Mouse (Mus musculus) mesoderm, embryonic 11.5 days (tissue): ENCODE results near the gene B3gntl1.
"Not testable (repeated sequence)": the region's sequence is repeated elsewhere in the genome, so short reads cannot be mapped to it uniquely, and the experiment has no call there.

Experiments
- DNase-seq: peaks from one replicate; pipeline ENCODE4 v3.0.0-alpha.2; 2012; ENCODE audit warnings: low read depth, low spot score

B3gntl1 gene

DNA sequence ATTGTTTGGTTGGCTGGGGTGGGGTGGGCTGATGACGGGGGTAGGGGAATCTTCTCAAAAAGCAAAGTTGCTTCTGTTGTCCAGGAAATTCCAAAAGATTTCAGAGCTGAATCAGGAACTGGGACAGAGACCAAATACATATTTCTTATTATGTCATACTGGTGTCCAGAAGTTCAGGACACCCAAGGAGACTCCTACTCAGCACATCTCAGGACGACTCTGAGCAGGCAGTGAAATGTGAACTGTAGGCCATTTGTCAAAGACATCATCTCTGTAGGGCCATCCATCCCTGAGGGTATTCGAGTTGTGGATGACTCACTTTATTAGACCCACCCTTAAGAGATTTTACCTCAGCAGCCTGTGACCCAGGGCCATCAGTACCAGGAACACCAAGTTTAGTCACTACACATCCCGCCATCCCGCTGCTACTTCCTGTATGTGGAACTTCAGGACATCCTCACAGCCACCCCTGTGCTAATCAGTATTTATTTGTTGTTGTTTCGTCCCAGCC lies 12.6 kb upstream of the B3gntl1 start:
- DNase-seq, result no peak

DNA sequence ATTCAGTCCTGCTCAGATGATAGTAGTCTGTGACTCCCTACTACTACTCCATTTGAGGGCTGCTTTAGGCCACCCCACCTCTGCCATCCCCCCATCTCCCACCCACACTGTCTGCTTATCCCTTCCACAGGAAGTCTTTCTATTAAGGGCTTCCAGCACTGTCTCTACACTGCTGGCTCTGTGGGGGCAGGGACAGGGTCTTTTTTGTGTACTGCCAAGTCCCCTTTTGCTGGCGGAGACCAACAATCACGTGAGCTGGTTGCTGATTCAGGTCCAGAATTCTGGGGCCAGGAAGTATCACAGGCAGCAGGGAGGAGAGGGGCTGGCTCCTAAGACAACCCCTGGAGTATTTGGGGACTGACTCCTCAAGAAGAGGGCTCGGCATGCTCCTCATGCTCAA lies 10.3 kb upstream of the B3gntl1 start:
- no peak for DNase-seq

DNA sequence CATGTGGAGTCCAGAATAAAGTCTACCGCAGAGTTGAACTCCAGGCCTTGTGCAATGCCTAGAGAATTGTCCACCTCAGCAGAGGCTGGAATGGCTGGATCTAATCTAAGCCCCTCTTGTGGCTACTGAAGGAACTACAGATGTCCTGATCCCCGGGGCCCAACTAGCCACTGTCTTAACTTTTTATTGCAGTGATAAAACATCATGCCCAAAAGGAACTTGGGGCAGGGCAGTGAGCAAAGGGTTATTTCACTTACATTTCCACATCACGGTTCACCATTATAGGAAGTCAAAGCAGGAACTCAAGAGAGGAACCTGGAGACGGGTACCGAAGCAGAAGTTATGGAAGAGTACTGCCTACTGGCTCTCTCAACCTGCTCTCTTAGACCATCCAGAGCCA lies 7.8 kb upstream of the B3gntl1 start:
- DNase-seq, result no peak

DNA sequence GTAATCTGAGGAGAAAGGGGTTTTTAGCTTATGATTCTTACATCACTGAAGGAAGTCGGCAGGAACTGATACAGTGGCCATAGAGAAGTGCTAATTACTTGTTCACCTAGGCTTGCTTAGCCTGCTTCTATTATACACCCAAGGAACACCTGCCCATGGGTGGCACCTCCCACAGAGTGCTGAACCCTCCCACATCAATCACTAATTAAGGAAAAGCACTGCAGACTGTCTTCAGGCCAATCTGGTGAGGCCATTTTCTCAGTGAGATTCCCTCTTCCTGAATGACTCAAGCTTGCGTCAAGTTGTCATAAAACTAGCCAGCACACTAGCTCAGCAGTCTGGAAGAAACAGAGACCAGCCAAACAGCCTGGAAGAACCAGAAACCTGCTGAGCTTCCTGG lies 6.6 kb upstream of the B3gntl1 start:
- DNase-seq, result no peak

DNA sequence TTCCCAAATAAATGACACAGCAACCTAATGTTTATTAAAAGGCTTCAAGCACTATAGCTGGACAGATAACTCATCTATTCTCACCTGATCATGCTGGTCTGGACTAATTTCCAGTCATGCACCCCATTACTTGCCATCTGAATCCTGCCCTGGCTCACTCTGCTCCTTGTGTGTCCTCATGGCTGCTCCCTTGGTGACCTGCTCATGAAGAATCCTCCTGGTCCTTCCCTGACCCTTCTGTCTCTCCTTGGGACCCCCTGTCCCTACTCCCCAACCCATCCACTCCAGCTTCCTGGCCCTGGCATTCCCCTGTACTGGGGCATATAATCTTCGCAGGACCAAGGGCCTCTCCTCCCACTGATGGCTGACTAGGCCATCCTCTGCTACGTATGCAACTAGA lies 3.9 kb upstream of the B3gntl1 start:
- no peak for DNase-seq

DNA sequence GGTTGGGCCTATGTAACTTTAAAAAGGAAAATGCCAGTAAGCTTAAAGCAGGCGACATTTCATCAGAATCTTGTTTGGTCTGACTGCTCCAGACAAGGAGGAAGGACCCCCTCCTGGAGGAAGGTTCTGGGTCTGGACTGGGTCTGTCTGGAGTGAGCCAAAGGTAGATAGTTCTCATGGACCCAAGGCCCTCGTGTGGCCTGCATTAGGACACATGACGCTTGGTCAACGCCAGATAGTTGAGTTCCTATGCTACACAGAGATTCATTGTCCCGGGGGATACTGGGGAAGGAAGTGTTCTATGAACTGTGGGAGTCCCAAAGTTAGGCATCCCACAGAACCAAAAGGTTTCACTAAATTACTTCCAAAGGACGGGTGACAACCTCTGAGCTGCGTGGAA lies 676 bp upstream of the B3gntl1 start:
- no peak for DNase-seq

DNA sequence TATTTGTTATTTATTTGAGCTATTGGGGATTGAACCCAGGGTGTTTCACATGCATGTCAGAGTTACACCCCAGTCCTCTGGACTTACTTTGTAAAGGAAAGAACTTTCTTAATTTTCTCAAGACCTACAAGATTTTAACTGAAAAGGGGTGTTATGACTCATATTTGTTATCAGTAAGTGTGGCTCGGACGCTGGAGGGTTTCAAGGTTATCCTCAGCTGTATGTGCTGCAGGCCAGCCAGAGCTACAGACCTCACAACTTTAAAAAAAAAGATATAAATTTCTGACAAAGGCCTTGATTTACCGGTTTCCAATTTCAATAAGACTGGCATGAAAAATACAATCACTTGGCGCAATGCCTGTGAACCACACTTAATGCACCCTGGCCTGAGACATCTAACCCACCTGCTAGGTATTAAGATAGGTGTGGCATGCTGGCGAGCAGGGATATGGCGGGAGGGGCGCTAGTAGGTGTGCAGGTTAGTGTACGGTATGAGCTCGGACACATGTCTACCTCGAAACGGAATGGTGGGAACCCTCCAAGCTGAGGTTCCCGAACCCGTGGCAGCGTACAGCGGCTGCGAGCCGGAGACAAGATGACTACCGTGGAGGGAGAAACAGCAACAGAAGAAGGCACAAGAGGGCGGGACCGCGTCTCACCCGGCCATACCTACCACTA lies 502 bp downstream of the B3gntl1 start:
- no peak for DNase-seq

DNA sequence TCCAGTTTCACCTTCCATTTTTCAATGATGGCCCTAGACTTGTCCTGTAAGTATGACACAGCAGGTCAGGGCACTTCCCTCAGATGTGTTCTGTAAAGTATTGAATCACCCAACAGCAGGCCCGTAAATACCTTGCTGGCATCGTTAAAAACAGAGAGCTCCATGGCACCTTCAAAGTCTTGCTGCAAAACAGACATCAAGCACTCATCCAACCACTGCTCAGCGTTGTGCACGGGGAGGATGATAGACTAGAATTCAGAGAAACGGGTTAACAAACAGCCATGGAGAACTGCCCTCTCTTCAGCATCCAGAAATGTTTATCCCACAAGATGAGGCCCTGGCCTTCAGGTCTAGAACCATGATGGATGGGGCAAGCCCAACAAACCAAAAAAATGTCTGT lies 2.0 kb downstream of the B3gntl1 start:
- no peak for DNase-seq

DNA sequence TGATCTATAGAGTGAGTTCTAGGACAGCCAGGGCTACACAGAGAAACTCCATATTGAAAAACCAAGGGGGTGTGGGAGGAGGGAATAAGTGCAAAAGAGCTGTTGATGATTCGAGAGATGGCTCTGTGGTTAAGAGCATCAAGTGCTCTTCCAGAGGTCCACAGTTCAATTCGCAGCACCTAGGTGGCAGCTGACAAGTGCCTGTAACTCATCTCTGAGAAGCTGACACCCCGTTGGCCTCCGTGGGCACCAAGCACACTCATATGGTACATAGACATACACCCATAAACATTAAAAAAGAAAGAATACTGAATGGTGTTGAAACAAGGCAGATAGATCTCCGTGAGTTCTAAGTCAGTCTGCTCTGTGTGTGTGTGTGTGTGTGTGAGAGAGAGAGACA lies 4.2 kb downstream of the B3gntl1 start:
- no peak for DNase-seq

DNA sequence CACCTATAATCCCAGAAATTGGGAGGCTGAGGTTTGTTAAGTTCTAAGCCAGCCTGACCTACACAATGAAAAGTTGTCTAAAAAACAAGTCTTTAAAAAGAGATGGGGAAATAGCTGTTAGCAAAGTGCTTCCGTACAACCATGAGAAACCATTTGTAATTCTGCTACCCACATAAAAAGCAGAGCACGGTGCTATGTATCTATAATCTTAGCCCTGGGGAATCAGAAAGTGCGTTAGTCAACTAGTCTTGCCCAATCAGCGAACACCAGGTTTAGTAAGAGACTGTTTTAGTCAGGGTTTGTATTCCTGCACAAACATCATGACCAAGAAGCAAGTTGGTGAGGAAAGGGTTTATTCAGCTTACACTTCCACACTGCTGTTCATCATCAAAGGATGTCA lies 5.4 kb downstream of the B3gntl1 start:
- no peak for DNase-seq

DNA sequence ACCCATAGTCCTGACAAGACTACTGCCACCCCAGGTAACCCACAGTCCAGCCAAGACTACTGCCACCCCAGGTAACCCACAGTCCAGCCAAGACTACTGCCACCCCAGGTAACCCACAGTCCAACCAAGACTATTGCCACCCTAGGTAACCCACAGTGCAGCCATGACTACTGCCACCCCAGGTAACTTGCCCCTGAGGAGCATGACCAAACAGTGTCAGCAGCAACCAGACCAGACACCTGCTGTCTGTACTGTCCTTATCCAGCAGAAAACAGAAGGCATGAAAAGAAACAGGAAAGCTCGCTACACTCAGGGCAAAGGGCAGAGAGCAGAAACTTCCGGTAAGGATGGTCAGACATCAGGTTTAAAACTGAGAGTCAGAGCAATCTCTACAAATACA lies 11.8 kb downstream of the B3gntl1 start:
- DNase-seq, result no peak

DNA sequence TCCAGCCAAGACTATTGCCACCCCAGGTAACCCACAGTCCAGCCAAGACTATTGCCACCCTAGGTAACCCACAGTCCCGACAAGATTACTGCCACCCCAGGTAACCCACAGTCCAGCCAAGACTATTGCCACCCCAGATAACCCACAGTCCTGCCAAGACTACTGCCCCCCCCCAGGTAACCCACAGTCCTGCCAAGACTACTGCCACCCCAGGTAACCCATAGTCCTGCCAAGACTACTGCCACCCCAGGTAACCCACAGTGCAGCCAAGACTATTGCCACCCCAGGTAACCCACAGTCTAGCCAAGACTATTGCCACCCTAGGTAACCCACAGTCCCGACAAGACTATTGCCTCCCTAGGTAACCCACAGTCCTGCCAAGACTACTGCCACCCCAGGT lies 12.3 kb downstream of the B3gntl1 start:
- DNase-seq, result not testable (repeated sequence)

DNA sequence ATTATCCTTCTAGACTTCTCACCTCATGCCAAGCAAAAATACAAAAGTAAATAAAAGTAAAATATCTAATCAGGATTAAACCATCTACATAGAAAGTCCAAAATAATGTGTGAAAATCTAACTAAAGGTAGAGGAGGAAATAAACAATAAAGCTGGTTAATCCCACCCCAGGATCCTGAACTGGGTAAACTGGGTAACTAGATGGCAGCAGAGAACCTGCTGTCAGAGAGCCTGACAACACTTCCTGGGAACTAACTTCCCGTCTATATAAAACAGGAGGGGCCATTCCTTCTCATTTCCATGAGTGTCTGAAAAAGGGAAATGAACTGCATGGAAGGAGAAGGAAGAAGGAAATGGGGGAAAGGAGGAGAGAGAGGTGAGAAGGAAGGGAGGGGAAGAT lies 14.8 kb downstream of the B3gntl1 start:
- DNase-seq, result no peak

DNA sequence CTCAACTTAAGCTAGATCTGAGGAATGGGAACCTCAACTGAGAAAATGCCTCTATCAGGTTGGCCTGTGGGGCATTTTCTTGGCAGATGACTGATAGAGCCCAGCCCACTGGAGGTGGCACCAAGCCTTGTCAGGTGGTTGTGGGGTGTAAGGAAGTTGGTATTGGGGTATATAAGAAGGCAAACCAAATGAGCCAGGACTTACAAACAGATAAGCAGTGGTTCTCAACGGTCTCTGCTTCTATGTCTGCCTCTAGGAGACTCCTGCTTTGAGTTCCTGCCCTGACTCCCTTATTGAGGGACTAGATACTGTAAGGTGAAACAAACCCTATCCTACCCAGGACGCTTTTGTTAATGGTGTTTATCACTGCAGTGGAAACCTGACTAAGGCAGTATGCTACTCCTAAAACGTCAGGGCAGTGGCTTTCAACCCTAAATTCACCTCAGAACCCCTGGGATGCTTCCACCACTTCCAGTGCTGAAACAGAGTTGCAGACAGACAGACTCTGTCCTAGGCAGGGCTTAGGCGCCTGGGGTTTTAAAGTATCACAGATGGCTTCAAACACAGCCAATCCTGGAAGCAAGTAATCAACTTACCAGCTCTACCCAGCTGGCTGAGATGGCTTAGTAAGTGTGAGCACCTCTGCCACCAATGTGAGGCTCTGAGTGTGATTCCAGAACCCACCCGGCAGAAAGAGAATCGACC lies 17.0 kb downstream of the B3gntl1 start:
- no peak for DNase-seq

DNA sequence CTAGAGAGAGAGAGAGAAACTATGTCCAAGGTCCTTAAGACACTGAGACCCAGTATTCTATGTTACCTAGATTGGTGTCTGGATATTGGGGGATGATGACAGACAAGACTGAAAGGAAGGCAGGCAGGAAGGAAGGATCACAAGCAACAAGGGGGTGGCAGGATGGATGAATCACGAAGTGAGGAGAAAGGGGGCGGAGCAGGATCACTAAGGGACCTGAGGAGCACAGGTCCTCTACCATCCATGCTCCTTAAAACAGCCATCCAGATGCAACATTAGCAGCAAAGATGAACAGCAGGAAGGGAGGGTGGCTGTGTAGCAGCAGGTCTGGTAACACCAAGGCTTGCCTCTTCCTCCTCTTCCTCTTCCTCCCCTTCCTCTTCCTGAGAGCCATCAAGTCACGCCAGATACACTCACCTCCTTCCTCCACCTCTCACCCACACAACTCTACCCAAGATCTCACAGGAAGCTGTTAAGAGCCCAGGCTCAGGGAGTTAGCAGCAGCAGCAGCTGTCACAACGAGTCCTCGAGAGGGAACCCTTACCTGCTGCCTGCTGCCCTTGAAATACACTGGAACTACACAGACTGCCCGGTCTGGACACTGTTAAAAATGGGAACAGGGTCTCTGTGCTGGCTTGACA lies 17.7 kb downstream of the B3gntl1 start:
- DNase-seq, result no peak

DNA sequence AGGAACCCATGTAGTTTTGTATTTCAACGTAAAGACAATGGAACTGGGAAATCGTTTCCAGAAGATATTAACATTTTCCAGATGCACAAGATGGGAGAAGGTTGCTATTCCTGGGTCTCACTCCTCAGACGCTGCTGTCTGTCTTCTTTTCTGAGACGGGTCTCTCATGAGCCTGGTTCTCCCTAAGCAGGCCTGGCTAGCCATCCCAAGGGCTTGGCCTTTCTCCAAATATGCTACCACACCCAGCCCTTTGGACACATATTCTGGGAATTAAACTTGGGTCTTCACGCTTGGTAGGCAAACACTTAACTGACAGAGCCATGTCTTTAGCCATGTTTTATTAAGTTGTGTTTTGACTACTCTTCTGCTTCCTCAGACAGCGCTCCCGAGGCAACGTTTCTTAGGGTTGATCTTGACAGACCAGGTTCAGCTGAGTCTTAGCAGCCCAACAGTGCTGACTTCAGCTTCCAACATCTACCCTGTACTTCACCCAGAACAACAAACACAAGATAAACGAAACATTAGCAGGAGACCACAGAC lies 18.5 kb downstream of the B3gntl1 start:
- no peak for DNase-seq

DNA sequence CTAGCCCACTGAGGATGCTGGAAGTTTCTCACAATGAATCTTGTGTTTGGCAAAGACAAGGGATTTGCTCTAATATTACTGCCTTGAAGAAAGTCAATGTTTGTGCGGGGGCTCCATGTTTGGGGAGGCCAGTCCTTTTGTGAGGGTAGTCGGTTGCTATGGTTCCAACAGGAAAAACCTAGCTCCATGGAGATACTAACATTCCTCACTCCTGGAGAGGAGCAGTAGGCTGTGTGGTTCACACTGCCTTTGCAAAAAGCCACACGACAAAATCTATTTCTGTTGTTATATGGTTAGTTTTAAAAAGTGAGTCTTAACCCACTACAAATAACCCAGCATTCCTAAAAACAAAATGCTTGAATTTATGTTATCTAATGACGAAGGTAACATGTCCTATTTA lies 19.3 kb downstream of the B3gntl1 start:
- DNase-seq, result no peak

DNA sequence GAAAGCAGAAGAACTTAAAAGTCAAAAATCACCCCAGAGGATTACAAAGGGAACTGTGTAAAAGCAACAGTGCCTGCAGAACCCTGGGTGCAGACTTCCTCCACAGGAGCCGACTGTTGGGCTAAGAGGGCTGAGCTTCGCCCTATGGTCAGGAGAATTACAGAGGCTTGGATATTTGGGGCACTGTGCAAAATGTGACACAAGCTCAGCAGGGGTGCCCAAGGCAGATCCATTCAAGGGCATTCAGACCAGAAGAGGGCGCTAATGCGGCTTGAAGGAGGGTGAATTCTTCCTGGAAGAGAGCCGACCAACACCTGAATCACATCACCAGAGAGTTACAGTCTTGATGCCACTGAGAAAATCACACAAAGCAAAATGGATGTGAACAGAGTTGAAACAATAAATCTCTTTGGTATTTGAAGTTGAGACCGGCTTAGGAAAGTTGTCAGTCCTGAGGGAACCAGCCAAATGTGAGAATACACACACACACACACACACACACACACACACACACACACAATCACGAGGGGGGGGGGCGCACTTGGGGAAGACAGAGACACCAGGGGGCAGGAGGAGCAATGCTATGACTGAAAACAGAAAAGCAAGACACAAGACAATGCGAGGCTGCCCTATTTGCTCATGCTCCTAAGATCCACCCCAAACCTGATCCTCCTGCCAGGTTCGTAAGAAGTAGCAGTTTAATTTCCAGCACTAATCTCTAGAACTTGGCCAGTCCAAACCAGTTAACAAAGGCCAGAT lies 20.2 kb downstream of the B3gntl1 start:
- DNase-seq, result peak; percentile 71

DNA sequence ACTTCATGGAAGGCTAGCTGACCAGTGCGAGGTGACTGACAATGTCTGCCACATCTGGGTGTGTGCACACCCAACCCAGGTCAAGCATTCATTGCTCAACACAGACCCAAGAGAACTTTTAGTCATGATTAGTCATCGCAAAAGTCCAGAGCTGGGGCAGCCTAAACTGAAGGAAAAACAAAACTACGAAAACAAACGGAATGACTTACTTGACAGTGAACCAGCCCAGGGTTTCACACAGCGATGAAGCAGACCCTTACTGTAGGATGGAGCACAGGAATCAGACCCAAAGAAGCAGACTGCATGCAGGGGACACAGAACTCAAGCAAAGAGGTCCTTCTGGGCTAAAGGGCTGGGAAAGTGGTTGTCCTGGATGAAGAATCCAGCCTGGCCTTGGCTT lies 21.0 kb downstream of the B3gntl1 start:
- no peak for DNase-seq

DNA sequence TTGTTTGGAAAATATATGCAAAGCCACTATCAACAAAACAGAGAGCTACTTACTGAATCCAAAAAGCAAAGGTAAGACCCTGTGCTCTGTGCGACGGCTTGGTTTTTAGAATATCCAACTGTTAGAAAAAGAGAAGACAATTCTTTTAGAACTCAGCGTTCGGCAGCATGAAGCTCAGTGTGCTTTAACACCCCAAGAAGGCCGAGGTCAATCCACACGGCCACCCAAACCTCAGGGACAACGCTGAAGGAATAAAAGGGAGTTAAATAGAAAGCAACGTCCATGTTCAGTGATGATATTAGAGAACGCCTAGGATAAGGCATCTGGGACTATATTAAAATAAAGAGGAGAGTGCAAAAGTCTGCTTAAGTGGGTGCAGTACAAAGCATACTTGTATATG lies 21.4 kb downstream of the B3gntl1 start:
- no peak for DNase-seq

DNA sequence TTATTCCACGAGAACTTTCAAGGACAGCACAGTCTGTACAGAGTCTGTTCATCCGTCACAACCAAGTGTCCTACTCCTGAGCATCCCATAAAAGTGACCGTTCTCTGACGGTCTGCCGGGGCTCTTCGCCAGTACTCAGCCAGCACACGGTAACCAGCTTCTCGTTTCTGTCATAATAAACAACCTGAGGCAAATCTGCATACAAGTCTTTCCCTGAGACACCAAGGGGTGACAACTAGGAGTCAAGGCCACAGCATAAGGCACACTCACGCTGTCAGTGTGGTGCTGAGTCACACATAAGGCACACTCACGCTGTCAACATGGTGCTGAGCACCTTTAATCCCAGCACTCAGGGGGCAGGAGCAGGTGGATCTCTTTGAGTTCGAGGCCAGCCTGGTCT lies 22.3 kb downstream of the B3gntl1 start:
- no peak for DNase-seq

DNA sequence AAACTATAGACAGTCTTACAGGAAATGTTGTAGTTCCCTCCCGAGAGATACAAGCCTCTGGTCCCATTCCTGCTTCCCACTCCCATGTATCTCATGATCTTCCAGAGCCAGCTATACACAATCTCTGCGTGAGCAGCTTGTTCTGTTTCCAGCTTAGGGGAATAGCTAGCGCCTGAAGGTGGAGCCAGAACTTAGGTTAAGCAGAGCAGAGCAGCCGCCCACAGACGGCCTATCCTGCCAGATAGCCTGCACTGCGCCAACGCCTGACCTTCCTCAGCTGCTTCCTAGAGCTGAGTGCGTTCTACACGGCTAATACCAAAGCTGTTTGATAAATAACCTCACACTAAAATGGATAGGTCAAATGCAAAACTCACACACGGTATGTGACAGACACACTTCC lies 23.1 kb downstream of the B3gntl1 start:
- no peak for DNase-seq
